Mouse (Mus musculus): ENCODE results near the gene Trmt11. TPM values are rescaled to one million over a fixed set of nuclear protein-coding genes. Genes with fewer than 3 reads are reported as not detected.
A peak's percentile ranks its signal among the peaks of the same experiment; 100 is the strongest.

Gene Trmt11
- polyA plus RNA-seq, 2 experiments, result 4.7 to 17.9 TPM

DNA sequence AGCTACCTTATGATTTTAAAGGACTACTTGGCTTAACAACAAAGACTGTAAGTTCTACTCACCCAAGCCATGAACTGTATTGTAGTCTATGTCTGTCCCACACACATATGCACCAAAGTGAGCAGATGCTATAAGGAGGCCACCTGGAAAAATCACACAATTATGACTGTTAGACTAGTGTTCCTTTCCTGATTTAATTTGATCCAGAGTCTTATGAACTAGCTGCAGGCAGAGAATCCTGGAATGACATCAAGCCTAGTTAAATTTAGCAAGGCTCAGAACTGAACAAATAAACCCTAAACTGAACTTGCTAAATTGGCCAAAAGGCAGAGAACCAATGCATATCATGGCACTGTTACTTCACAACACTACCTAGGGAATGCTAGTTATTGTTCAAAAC, 34.2 kb downstream of the Trmt11 start:
- Histone ChIP-seq H3K4me2 (ENCODE audit: low read depth) (no peak overlapping the region), H3K27me3 (ENCODE audit: control insufficient read depth, insufficient read depth, low read length) (no peaks in the 10 kb centered on the region), H3K36me3 (replicated peaks; ENCODE audit: control insufficient read depth, insufficient read depth, low read depth) (peaks cover 6% of the 10 kb centered on the region), H3K27ac (no peak overlapping the region), H3K9me3 (ENCODE audit: control insufficient read depth, low read length) (no peaks in the 10 kb centered on the region), H3K4me3 (ENCODE audit: insufficient read depth in 1 of 2, low read depth in 2 of 2, low read length in 2 of 2) (no peak overlapping the region), H3K4me1 (replicated peaks; ENCODE audit: control insufficient read depth in 2 of 2, insufficient read depth in 2 of 2, low read length in 1 of 2) (no peaks in the 10 kb centered on the region), H3K9ac (replicated peaks) (no peak overlapping the region)
- TF ChIP-seq CTCF (IDR thresholded peaks at IDR 0.05; ENCODE audit: low read depth), result no peak
- no peak for TF ChIP-seq EP300 (IDR thresholded peaks at IDR 0.05; ENCODE audit: low read depth)
- ATAC-seq (ENCODE audit: insufficient read depth), result no peak
- no peak for DNase-seq (ENCODE audit: low read depth in 3 of 3, low spot score in 3 of 3)

DNA sequence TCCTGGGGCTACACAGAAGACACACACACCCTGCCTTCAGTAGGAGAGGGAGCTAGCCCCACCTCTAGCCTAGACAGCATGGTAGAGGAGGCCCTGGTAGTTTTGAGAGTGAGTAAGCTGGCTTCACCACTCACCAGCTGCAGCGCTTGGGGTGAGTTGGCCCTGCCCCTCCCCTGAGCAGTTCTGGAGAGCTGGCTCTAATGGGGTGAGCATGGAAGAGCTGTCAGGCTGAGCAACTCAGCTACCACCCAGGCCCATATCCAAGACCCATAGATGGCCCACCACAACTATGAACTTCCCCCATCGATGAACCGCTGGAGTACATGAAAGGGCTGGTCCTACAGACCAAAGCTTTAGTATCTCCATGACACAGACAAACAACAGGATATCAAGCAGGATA, 35.9 kb downstream of the Trmt11 start:
- Histone ChIP-seq H3K4me3 (ENCODE audit: insufficient read depth in 1 of 2, low read depth in 2 of 2, low read length in 2 of 2) (no peak overlapping the region), H3K27ac (no peak overlapping the region), H3K27me3 (ENCODE audit: control insufficient read depth, insufficient read depth, low read length) (no peaks in the 10 kb centered on the region), H3K4me1 (replicated peaks; ENCODE audit: control insufficient read depth in 2 of 2, insufficient read depth in 2 of 2, low read length in 1 of 2) (no peaks in the 10 kb centered on the region), H3K9me3 (ENCODE audit: control insufficient read depth, low read length) (no peaks in the 10 kb centered on the region), H3K9ac (replicated peaks) (no peak overlapping the region), H3K36me3 (replicated peaks; ENCODE audit: control insufficient read depth, insufficient read depth, low read depth) (peaks cover 13% of the 10 kb centered on the region), H3K4me2 (ENCODE audit: low read depth) (no peak overlapping the region)
- WGBS (ENCODE audit: insufficient replicate concordance), result 58% methylated on average over 3 of the region's 3 CpGs
- DNase-seq (ENCODE audit: low read depth in 3 of 3, low spot score in 3 of 3) (no peak), ATAC-seq (ENCODE audit: insufficient read depth) (no peak)
- no peak for TF ChIP-seq CTCF (IDR thresholded peaks at IDR 0.05; ENCODE audit: low read depth)
- TF ChIP-seq EP300 (IDR thresholded peaks at IDR 0.05; ENCODE audit: low read depth), result no peak

- Histone ChIP-seq H3K4me3 (ENCODE audit: insufficient read depth in 1 of 2, low read depth in 2 of 2, low read length in 2 of 2) (no peak overlapping the region), H3K4me2 (ENCODE audit: low read depth) (peak overlapping the region; percentile 20), H3K27ac (no peak overlapping the region), H3K9ac (replicated peaks) (no peak overlapping the region), H3K9me3 (ENCODE audit: control insufficient read depth, low read length) (no peaks in the 10 kb centered on the region), H3K27me3 (ENCODE audit: control insufficient read depth, insufficient read depth, low read length) (no peaks in the 10 kb centered on the region), H3K4me1 (replicated peaks; ENCODE audit: control insufficient read depth in 2 of 2, insufficient read depth in 2 of 2, low read length in 1 of 2) (peaks cover 6 to 12% of the 10 kb centered on the region in 2 experiments), H3K36me3 (replicated peaks; ENCODE audit: control insufficient read depth, insufficient read depth, low read depth) (peaks cover 7% of the 10 kb centered on the region)
- WGBS (ENCODE audit: insufficient replicate concordance), result 63% methylated on average over 11 of the region's 11 CpGs
- DNase-seq (ENCODE audit: low read depth in 3 of 3, low spot score in 3 of 3) (peak; percentile 7 to 23 (median 18)), ATAC-seq (ENCODE audit: insufficient read depth) (peak; percentile 83)
- TF ChIP-seq EP300 (IDR thresholded peaks at IDR 0.05; ENCODE audit: low read depth), result no peak
- TF ChIP-seq CTCF (IDR thresholded peaks at IDR 0.05; ENCODE audit: low read depth), result 0 out of 2 replicates have a peak, but pooled peaks have one; percentile 18
Measured at GRCm38 (mm10) chr10:30555686-30556578, 44.6 kb downstream of the Trmt11 start.

- Histone ChIP-seq H3K27ac (no peak overlapping the region), H3K4me2 (ENCODE audit: low read depth) (no peak overlapping the region), H3K36me3 (replicated peaks; ENCODE audit: control insufficient read depth, insufficient read depth, low read depth) (peaks cover 6% of the 10 kb centered on the region), H3K9ac (replicated peaks) (no peak overlapping the region), H3K4me3 (ENCODE audit: insufficient read depth in 1 of 2, low read depth in 2 of 2, low read length in 2 of 2) (no peak overlapping the region), H3K4me1 (replicated peaks; ENCODE audit: control insufficient read depth in 2 of 2, insufficient read depth in 2 of 2, low read length in 1 of 2) (peaks cover 6 to 12% of the 10 kb centered on the region in 2 experiments), H3K9me3 (ENCODE audit: control insufficient read depth, low read length) (no peaks in the 10 kb centered on the region), H3K27me3 (ENCODE audit: control insufficient read depth, insufficient read depth, low read length) (no peaks in the 10 kb centered on the region)
- WGBS (ENCODE audit: insufficient replicate concordance), result 73% methylated on average over 1 of the region's 1 CpGs
- DNase-seq (ENCODE audit: low read depth in 3 of 3, low spot score in 3 of 3) (no peak), ATAC-seq (ENCODE audit: insufficient read depth) (no peak)
- TF ChIP-seq EP300 (IDR thresholded peaks at IDR 0.05; ENCODE audit: low read depth) (no peak), CTCF (IDR thresholded peaks at IDR 0.05; ENCODE audit: low read depth) (no peak)
Measured at GRCm38 (mm10) chr10:30552377-30552776, 48.2 kb downstream of the Trmt11 start.

DNA sequence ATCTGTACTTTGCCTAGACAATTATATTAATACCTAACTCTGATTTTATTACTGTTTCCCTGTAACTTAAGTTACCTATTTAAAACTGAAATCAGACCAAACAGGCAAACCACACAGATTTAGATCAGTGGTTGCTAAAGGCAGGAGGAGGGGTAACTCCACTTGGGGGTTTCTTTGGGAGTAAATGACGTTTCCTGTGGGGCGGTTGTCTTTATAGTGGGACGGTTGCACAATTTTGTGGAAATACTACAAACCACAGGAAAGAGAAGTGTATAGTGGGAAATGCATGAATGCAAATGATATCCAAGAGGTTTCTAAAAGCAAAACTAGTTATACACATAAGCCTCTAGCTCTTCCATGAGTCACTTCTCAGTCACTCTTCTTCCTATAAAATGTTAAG, 50.6 kb downstream of the Trmt11 start:
- H3K4me2 ChIP-seq (ENCODE audit: low read depth), result no peak overlapping the region
- 40% methylated on average over 3 of the region's 3 CpGs for WGBS (ENCODE audit: insufficient replicate concordance)
- H3K9me3 ChIP-seq (ENCODE audit: control insufficient read depth, low read length), result no peaks in the 10 kb centered on the region
- DNase-seq (ENCODE audit: low read depth in 3 of 3, low spot score in 3 of 3) (no peak), ATAC-seq (ENCODE audit: insufficient read depth) (no peak)
- H3K27ac ChIP-seq, result no peak overlapping the region
- TF ChIP-seq CTCF (IDR thresholded peaks at IDR 0.05; ENCODE audit: low read depth) (no peak), EP300 (IDR thresholded peaks at IDR 0.05; ENCODE audit: low read depth) (no peak)
- H3K27me3 ChIP-seq (ENCODE audit: control insufficient read depth, insufficient read depth, low read length), result no peaks in the 10 kb centered on the region
- no peaks in the 10 kb centered on the region for H3K4me1 ChIP-seq (replicated peaks; ENCODE audit: control insufficient read depth in 2 of 2, insufficient read depth in 2 of 2, low read length in 1 of 2)
- H3K9ac ChIP-seq (replicated peaks), result no peak overlapping the region
- H3K36me3 ChIP-seq (replicated peaks; ENCODE audit: control insufficient read depth, insufficient read depth, low read depth), result peaks cover 10% of the 10 kb centered on the region
- H3K4me3 ChIP-seq (ENCODE audit: insufficient read depth in 1 of 2, low read depth in 2 of 2, low read length in 2 of 2), result no peak overlapping the region
